Mouse (Mus musculus): ENCODE results near the gene Kif1bp. TPM values are rescaled to one million over a fixed set of nuclear protein-coding genes. Genes with fewer than 3 reads are reported as not detected.
A peak's percentile ranks its signal among the peaks of the same experiment; 100 is the strongest.

Gene Kif1bp
- polyA plus RNA-seq, 1 experiment = 5.1 TPM

GRCm38 (mm10) chr10:62520911-62521310, 57.3 kb downstream of the Kif1bp start:
- no peaks in the 10 kb centered on the region for H3K27me3 ChIP-seq (replicated peaks)
- no peaks in the 10 kb centered on the region for H3K36me3 ChIP-seq (replicated peaks; ENCODE audit: low read length)
- TF ChIP-seq FLI1 (IDR thresholded peaks at IDR 0.05; ENCODE audit: low read length) (no peak), GATA1 (IDR thresholded peaks at IDR 0.05; ENCODE audit: borderline replicate concordance, low read length) (no peak)
- H3K9me3 ChIP-seq = no peaks in the 10 kb centered on the region
- H3K4me3 ChIP-seq (replicated peaks) = no peak overlapping the region
- H3K4me1 ChIP-seq = peaks cover 76% of the 10 kb centered on the region

GRCm38 (mm10) chr10:62517511-62517910, 60.7 kb downstream of the Kif1bp start:
- no peak overlapping the region for H3K4me3 ChIP-seq (replicated peaks)
- TF ChIP-seq FLI1 (IDR thresholded peaks at IDR 0.05; ENCODE audit: low read length) (no peak), GATA1 (IDR thresholded peaks at IDR 0.05; ENCODE audit: borderline replicate concordance, low read length) (no peak)
- no peaks in the 10 kb centered on the region for H3K27me3 ChIP-seq (replicated peaks)
- peaks cover 3% of the 10 kb centered on the region for H3K36me3 ChIP-seq (replicated peaks; ENCODE audit: low read length)
- H3K4me1 ChIP-seq = peaks cover 53% of the 10 kb centered on the region
- H3K9me3 ChIP-seq = no peaks in the 10 kb centered on the region

GRCm38 (mm10) chr10:62512855-62513254, 65.4 kb downstream of the Kif1bp start:
- no peak for TF ChIP-seq GATA1 (IDR thresholded peaks at IDR 0.05; ENCODE audit: borderline replicate concordance, low read length)
- TF ChIP-seq FLI1 (IDR thresholded peaks at IDR 0.05; ENCODE audit: low read length) = no peak
- peaks cover 52% of the 10 kb centered on the region for H3K4me1 ChIP-seq
- no peak overlapping the region for H3K4me3 ChIP-seq (replicated peaks)
- peaks cover 3% of the 10 kb centered on the region for H3K36me3 ChIP-seq (replicated peaks; ENCODE audit: low read length)
- H3K27me3 ChIP-seq (replicated peaks) = no peaks in the 10 kb centered on the region
- no peaks in the 10 kb centered on the region for H3K9me3 ChIP-seq

GRCm38 (mm10) chr10:62511528-62511927, 66.7 kb downstream of the Kif1bp start:
- TF ChIP-seq FLI1 (IDR thresholded peaks at IDR 0.05; ENCODE audit: low read length) (no peak), GATA1 (IDR thresholded peaks at IDR 0.05; ENCODE audit: borderline replicate concordance, low read length) (no peak)
- peaks cover 3% of the 10 kb centered on the region for H3K36me3 ChIP-seq (replicated peaks; ENCODE audit: low read length)
- peaks cover 39% of the 10 kb centered on the region for H3K4me1 ChIP-seq
- no peaks in the 10 kb centered on the region for H3K9me3 ChIP-seq
- no peaks in the 10 kb centered on the region for H3K27me3 ChIP-seq (replicated peaks)
- H3K4me3 ChIP-seq (replicated peaks) = no peak overlapping the region

- Histone ChIP-seq H3K4me3 (replicated peaks) (peak overlapping the region; percentile 94), H3K36me3 (replicated peaks; ENCODE audit: low read length) (peaks cover 16% of the 10 kb centered on the region), H3K27me3 (replicated peaks) (no peaks in the 10 kb centered on the region), H3K9me3 (no peaks in the 10 kb centered on the region), H3K4me1 (peaks cover 55% of the 10 kb centered on the region)
- no peak for TF ChIP-seq FLI1 (IDR thresholded peaks at IDR 0.05; ENCODE audit: low read length)
- TF ChIP-seq GATA1 (IDR thresholded peaks at IDR 0.05; ENCODE audit: borderline replicate concordance, low read length) = no peak
Measured at GRCm38 (mm10) chr10:62509032-62509656, 69.1 kb downstream of the Kif1bp start.

- no peak for TF ChIP-seq FLI1 (IDR thresholded peaks at IDR 0.05; ENCODE audit: low read length)
- H3K27me3 ChIP-seq (replicated peaks) = no peaks in the 10 kb centered on the region
- no peaks in the 10 kb centered on the region for H3K9me3 ChIP-seq
- H3K36me3 ChIP-seq (replicated peaks; ENCODE audit: low read length) = peaks cover 15% of the 10 kb centered on the region
- peaks cover 62% of the 10 kb centered on the region for H3K4me1 ChIP-seq
- H3K4me3 ChIP-seq (replicated peaks) = peak overlapping the region; percentile 94
Measured at GRCm38 (mm10) chr10:62508459-62508858, 69.8 kb downstream of the Kif1bp start.

- peaks cover 67% of the 10 kb centered on the region for H3K4me1 ChIP-seq
- H3K4me3 ChIP-seq (replicated peaks) = peak overlapping the region; percentile 94
- H3K36me3 ChIP-seq (replicated peaks; ENCODE audit: low read length) = peaks cover 17% of the 10 kb centered on the region
- no peak for TF ChIP-seq GATA1 (IDR thresholded peaks at IDR 0.05; ENCODE audit: borderline replicate concordance, low read length)
- 0 out of 2 replicates have a peak, but pooled peaks have one; percentile 37 for TF ChIP-seq FLI1 (IDR thresholded peaks at IDR 0.05; ENCODE audit: low read length)
- no peaks in the 10 kb centered on the region for H3K9me3 ChIP-seq
- H3K27me3 ChIP-seq (replicated peaks) = no peaks in the 10 kb centered on the region
Measured at GRCm38 (mm10) chr10:62507591-62508308, 70.5 kb downstream of the Kif1bp start.

GRCm38 (mm10) chr10:62507071-62507470, 71.2 kb downstream of the Kif1bp start:
- H3K27me3 ChIP-seq (replicated peaks) = no peaks in the 10 kb centered on the region
- peak overlapping the region; percentile 94 for H3K4me3 ChIP-seq (replicated peaks)
- no peaks in the 10 kb centered on the region for H3K9me3 ChIP-seq
- peaks cover 24% of the 10 kb centered on the region for H3K36me3 ChIP-seq (replicated peaks; ENCODE audit: low read length)
- TF ChIP-seq GATA1 (IDR thresholded peaks at IDR 0.05; ENCODE audit: borderline replicate concordance, low read length) (no peak), FLI1 (IDR thresholded peaks at IDR 0.05; ENCODE audit: low read length) (no peak)
- peaks cover 67% of the 10 kb centered on the region for H3K4me1 ChIP-seq

- peak overlapping the region; percentile 91 for H3K4me3 ChIP-seq (replicated peaks)
- TF ChIP-seq GATA1 (IDR thresholded peaks at IDR 0.05; ENCODE audit: borderline replicate concordance, low read length) = no peak
- peak; percentile 40; the same call in 1 of the 2 replicates for TF ChIP-seq FLI1 (IDR thresholded peaks at IDR 0.05; ENCODE audit: low read length)
Measured at GRCm38 (mm10) chr10:62506019-62506556, 72.2 kb downstream of the Kif1bp start.

More at GRCm38 (mm10) chr10:62506019-62506556, 72.2 kb downstream of the Kif1bp start:
- Histone ChIP-seq H3K4me1 (peaks cover 67% of the 10 kb centered on the region), H3K27me3 (replicated peaks) (no peaks in the 10 kb centered on the region), H3K9me3 (no peaks in the 10 kb centered on the region), H3K36me3 (replicated peaks; ENCODE audit: low read length) (peaks cover 32% of the 10 kb centered on the region)
